Mouse (Mus musculus): Measurements from ENCODE around the gene Olfr890.
"Not testable (repeated sequence)": the region's sequence is repeated elsewhere in the genome, so short reads cannot be mapped to it uniquely, and the experiment has no call there.

The Olfr890 gene

DNA sequence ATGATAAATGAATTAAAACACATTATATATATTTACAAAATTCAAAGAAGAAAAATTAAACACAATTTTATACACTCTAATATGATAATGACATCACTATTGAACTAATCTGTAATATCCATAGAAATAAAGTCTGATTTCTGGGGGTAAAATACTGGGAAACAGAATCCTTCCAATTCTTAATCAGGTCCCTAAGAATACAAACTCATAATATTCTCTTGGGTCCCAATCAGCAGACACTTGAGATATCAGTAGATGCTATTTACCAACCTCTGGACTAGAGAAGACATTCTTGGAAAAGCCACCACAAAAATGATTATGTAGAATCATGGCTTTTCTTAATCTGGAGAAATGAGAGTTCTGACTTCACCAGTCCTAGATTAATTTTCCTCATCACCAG is at the start of gene Olfr890:
Gene Olfr890, plus strand, starts transcription at position 301 of the 400 bp plus-strand sequence.
- DNase-seq (ENCODE audit: low spot score in 2 of 2), result no peak

DNA sequence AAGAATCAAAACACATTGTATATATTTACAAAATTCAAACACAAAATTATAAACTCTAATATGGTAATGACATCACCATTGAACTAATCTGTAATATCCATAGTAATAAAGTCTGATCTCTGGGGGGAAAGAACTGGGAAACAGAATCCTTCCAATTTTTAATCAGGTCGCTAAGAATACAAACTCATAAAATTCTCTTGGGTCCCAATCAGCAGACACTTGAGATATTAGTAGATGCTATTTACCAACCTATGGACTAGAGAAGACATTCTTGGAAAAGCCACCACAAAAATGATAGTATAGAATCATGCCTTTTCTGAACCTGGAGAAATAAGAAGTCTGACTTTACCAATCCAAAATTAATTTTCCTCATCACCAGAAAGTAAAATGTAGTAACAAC is 34.5 kb upstream of the Olfr890 start, which contains the start of gene Olfr888:
Gene Olfr888, plus strand, starts transcription at position 301 of the 400 bp plus-strand sequence.
- no peak for DNase-seq (ENCODE audit: low spot score in 2 of 2)

DNA sequence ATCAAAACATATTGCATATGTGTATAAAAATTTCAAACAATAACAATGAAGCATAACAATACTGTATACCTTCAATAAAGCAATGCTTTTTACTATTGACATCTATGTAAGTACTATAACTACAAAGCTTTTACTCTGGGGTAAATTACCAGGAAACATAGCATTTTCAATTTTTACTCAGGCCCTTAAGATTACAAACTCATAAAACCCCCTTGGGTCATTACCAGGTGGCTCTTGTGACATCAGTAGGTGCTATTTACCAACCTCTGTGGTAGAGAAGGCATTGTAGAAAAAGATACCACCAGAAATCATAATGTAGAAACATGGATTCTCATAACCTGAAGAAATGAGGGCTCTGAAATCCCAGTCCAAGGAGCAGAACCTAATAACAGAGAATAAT is 27.4 kb upstream of the Olfr890 start, which contains the start of gene Olfr889:
Gene Olfr889, plus strand, starts transcription at position 301 of the 400 bp plus-strand sequence.
- no peak for DNase-seq (ENCODE audit: low spot score in 2 of 2)

DNA sequence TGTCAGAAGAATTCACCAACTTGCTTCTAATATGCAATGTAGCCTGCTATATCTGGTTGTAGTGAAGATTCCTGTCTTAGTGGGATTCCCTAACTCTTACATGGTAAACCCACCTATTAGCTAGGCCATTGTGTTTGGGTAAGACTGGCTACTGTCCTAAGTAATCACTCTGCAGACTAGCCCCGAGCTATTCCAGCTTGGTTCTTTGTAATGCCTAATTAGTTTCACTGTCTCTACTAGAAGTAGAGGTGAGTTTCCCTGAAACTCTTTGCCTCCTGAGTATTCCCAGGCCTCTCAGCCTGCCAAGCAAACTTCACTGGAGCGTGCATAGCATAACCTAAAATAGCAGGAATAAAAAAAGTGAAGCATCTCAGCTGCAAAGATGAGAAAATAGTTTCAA is 26.0 kb downstream of the Olfr890 start:
- DNase-seq (ENCODE audit: low spot score in 2 of 2), result not testable (repeated sequence)

DNA sequence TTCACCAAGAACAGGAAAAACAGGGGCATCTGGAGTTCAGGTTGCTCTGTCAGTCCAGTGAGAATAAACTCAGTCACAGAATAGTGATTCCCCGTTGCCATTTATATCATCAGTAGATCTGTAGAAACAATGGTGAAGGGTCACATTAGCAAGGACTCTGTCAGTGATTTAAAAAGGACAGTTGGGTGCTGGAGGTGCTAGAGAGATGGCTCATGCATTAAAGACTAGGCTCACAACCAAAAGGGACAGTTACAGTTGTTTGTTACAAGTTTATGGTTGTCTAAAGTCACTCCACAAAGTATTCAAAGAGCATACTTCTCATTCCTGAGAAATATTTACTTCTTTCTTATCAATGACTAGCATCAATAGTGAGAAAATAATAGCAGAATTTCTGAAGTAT is 38.4 kb downstream of the Olfr890 start, which contains the start of gene Olfr891:
Gene Olfr891, minus strand, starts transcription at position 101 of the 400 bp plus-strand sequence.
- no peak for DNase-seq (ENCODE audit: low spot score in 2 of 2)

Data from urinary bladder, postnatal 4 days (tissue).